Mouse (Mus musculus) thymus, adult 2 months (tissue): ENCODE measurements around the gene Sfn. TPM values are rescaled to one million over a fixed set of nuclear protein-coding genes. Genes with fewer than 3 reads are reported as not detected.

Experiments
- DNase-seq: peaks from one replicate; pipeline ENCODE4 v3.0.0; 2021
- H3K27ac ChIP-seq: fragments of 200-500 bp; 2 replicates; pipeline ENCODE4 v1.5.1; 2012; ENCODE audit warnings: low read length, control low read depth; ENCODE audit not compliant: control insufficient read depth, insufficient read depth
- H3K27me3 ChIP-seq: fragments of 200-500 bp; 2 replicates; pipeline ENCODE4 v1.6.1; 2012; ENCODE audit warnings: mild to moderate bottlenecking, low read length, moderate library complexity, mixed read lengths; ENCODE audit not compliant: control insufficient read depth, insufficient read depth
- H3K36me3 ChIP-seq: fragments of 200-500 bp; 2 replicates; pipeline ENCODE4 v1.6.1; 2012; ENCODE audit warnings: mild to moderate bottlenecking, low read length, moderate library complexity; ENCODE audit not compliant: control insufficient read depth, insufficient read depth
- H3K4me1 ChIP-seq: fragments of 200-500 bp; replicated peaks from 2 replicates; pipeline ENCODE4 v1.6.1; 2012; ENCODE audit warnings: low read length; ENCODE audit not compliant: control insufficient read depth, insufficient read depth
- H3K4me3 ChIP-seq: fragments of 200-500 bp; 2 replicates; pipeline ENCODE4 v1.5.1; 2012; ENCODE audit warnings: mild to moderate bottlenecking, low read length, control low read depth, moderate library complexity; ENCODE audit not compliant: control insufficient read depth, insufficient read depth
- CTCF ChIP-seq: fragments of 200-500 bp; IDR thresholded peaks from 2 replicates; pipeline ENCODE4 v1.5.1; 2012; ENCODE audit warnings: mild to moderate bottlenecking, control low read depth, low read length, moderate library complexity, borderline replicate concordance; ENCODE audit not compliant: control insufficient read depth, poor library complexity, insufficient read depth; ENCODE audit errors: extremely low read depth
- POLR2A ChIP-seq: fragments of 200-500 bp; IDR thresholded peaks from 2 replicates; pipeline ENCODE4 v1.6.1; 2012; ENCODE audit warnings: mild to moderate bottlenecking, low read length, control low read depth, moderate library complexity; ENCODE audit not compliant: control insufficient read depth, poor library complexity, insufficient read depth; ENCODE audit errors: extremely low read depth
- WGBS: fragments of 180-500 bp; shearing (Covaris S2); methylation state at CpG from one replicate; pipeline ENCODE4 v1.1.7; 2018; 5-methylcytosine and 5-hydroxymethylcytosine counted together
- polyA plus RNA-seq: library from polyadenylated mRNA; depleted of rRNA; stranded (reverse); fragments of >200 nt; gene quantifications from 2 replicates; pipeline ENCODE4 v1.2.3, GENCODE M21; 2012

Sfn gene
- polyA plus RNA-seq, 1 experiment: 65.9 TPM

DNA sequence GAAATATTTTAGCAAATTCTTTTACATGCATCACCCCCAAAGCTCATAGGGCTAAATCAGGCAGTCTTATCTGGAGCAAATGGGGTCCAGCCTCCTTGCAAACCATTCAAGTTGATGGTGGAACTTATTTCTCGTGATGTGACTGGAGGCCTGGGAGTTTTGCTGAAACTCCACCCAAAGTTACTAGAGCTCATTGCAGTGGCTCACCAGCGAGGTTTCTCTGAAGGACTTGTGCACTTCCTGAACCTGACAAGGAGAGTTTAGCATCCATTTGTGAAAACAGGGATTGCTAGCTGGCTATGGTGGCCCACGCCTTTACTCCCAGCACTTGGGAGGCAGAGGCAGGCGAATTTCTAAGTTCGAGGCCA lies 32.1 kb upstream of the Sfn start:
- Histone ChIP-seq H3K4me3 (no peak overlapping the region), H3K4me1 (peaks cover 32% of the 10 kb centered on the region), H3K27me3 (no peaks in the 10 kb centered on the region), H3K27ac (no peak overlapping the region), H3K36me3 (no peaks in the 10 kb centered on the region)
- no peak for DNase-seq
- TF ChIP-seq POLR2A (no peak), CTCF (no peak)
- 84% methylated on average over 5 of the region's 5 CpGs for WGBS

DNA sequence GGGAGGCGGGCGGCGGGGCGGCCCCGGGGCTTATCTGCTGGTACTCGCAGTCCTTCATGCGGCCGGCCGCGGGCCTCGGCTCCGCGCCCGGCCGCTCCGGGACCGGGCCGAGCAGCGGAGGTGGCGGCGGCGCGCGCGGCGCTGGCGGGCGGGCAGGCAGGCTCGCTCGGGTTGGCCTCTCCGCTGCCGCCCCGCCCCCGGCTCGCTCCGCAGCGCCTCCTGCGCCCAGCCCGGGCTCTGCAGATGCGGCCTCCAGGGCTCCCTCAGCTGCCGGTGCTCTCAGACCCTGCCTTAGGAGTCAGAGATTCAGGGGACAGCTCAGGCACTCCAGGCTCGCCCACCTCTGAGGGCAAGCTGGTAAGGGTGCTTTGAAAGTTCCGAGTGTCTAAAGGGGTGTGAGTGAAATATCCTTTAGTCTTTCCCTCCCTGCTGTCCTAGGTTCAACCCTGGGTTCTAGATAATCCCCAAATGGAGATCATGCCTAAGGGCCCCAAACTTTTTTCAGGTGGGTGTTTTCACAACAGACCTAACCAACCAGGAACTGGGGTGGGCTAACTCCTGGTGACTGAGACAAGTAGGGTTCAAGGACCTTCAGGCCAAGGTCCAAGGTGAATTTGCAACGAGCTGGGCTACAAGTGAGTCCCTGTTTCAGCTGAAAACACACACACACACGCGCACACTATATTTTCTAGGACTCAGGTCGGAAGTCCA lies 31.5 kb upstream of the Sfn start:
- WGBS: 9% methylated on average over 46 of the region's 47 CpGs
- peak; percentile 69; the same call in 1 of the 2 replicates for TF ChIP-seq CTCF
- TF ChIP-seq POLR2A: peak; percentile 79
- Histone ChIP-seq H3K27me3 (no peaks in the 10 kb centered on the region), H3K4me3 (peak overlapping the region; percentile 70), H3K4me1 (peaks cover 34% of the 10 kb centered on the region), H3K36me3 (no peaks in the 10 kb centered on the region), H3K27ac (no peak overlapping the region)
- peak; percentile 96 for DNase-seq

DNA sequence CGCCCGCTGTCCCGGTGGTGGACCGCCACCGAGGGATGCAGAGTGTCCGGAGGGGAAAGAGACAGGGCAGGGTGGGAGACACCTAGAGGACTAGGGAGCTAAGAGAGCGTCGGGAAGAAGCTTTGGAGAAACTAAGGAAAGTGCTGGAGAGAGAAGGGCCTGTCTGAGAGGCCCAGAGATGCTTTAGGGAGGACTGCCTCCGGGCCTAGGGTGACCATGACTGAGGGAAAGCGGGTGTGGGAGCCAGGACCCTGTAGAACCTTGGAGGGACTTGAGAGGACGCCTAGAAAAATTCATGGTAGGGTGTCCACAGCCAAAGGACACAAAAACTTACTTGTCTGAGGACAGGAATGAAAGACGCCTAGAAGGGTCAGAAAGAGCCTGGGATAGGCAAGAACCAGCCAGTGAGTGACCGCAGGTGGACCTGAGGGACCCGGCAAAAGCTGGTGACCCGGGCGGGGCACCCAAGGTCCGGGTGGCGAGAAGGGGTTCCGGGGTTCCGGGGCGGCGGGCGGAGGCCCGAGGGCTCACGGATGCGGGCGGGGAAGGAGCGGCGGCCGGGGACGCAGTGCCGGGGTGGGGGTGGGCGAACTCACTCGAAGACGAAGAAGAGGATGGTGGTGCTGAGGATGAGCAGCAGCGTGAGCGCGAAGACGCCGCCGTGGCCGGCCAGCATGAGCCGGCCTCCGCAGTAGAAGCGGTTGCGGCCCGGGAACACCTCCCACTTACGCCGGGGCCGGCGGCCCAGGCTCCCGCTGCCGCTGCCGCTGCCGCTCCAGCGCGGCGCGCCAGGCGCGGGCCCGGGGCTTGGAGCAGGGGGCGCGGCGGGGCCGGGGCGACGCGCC lies 30.7 kb upstream of the Sfn start:
- 3% methylated on average over 64 of the region's 69 CpGs for WGBS
- Histone ChIP-seq H3K4me1 (peaks cover 34% of the 10 kb centered on the region), H3K27me3 (no peaks in the 10 kb centered on the region), H3K36me3 (no peaks in the 10 kb centered on the region), H3K4me3 (peak overlapping the region; percentile 70), H3K27ac (peak overlapping the region; percentile 57; the same call in 1 of the 2 replicates)
- TF ChIP-seq POLR2A: no peak
- no peak for TF ChIP-seq CTCF
- peak; percentile 60 for DNase-seq

DNA sequence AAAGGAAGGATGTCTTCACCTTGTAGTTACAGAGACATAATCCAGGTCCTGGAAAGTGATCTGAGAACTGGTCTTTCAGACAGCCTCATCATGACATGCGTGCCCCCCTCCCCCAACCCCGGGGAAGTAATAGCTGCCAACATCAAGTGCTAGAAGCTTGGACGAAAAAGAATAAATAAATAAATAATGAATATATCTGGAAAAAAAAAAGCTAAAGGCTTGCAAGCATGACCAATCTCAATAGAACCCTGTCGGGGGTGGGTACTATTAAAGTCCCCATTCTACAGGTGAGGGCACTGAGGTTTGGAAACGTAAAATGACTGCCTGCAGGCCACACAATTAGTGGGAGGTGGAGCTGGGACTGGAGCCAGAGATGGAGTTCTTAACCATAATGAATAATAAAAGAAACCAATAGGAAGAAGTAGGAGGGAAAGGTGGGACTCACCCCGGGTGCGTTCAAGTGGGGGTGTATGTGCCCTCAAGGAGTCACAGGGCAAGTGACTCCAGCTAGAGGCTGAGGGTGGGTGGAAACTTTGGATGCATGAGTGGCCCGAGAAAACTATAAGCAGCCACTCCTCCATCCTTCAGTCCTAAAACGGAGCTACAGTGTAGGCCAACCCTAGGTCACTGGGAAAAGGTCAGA lies 29.9 kb upstream of the Sfn start:
- Histone ChIP-seq H3K27me3 (no peaks in the 10 kb centered on the region), H3K4me3 (peak overlapping the region; percentile 70), H3K36me3 (peaks cover under 1% of the 10 kb centered on the region; the same call in 1 of the 2 replicates), H3K4me1 (peaks cover 37% of the 10 kb centered on the region), H3K27ac (peak overlapping the region; percentile 57; the same call in 1 of the 2 replicates)
- no peak for TF ChIP-seq POLR2A
- no peak for TF ChIP-seq CTCF
- no peak for DNase-seq
- WGBS: 17% methylated on average over 9 of the region's 9 CpGs

DNA sequence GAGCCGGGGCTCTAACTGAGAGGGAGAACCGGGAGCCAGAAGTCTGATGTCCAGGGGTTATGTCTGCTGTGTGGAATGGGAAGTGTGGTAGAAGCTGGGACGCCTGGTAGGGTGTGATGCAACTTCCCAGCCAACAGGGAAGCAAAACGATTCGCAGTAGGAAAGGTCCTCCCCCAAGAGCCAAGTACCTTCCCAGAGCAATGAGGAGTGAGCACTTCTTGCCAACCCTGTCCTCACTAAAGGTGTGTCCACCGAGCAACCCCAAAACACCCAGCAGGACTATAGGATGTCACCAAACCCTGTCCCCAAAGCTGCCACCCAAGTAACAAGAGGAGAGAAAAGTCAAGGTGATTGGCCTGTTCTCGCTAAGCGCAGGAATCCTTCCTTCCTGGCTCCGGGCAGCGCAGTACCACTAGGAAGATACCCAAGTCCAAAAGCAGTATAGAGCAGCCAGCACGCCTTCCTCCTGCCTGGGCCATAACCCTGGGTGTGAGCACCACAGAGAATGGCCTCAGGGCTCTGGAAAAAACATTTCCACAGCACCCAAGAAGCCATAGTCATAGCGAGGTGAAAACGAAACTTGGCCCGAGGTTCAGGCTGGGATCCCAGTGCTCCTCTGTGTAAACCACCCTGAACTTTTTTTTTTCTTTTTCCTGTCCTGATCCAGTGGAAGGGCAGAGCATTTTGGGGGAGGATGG lies 29.3 kb upstream of the Sfn start:
- peaks cover 4% of the 10 kb centered on the region; the same call in 1 of the 2 replicates for H3K36me3 ChIP-seq
- H3K4me3 ChIP-seq: peak overlapping the region; percentile 43
- peak overlapping the region; percentile 30; the same call in 1 of the 2 replicates for H3K27ac ChIP-seq
- 51% methylated on average over 14 of the region's 14 CpGs for WGBS
- H3K27me3 ChIP-seq: no peaks in the 10 kb centered on the region
- peaks cover 44% of the 10 kb centered on the region for H3K4me1 ChIP-seq
- TF ChIP-seq CTCF (no peak), POLR2A (no peak)
- DNase-seq: no peak
